Mouse (Mus musculus) bone marrow, adult 2 months (tissue): ENCODE data around the gene Egfl7.

Experiments used
- CTCF ChIP-seq: fragments of 200-500 bp; IDR thresholded peaks from 2 replicates; pipeline ENCODE4 v1.5.1; 2011; ENCODE audit warnings: low read length, control low read depth; ENCODE audit not compliant: control insufficient read depth, insufficient read depth
- POLR2A ChIP-seq: fragments of 200-500 bp; IDR thresholded peaks from 2 replicates; pipeline ENCODE4 v1.6.1; 2011; ENCODE audit warnings: low read depth, mild to moderate bottlenecking, control low read depth, low read length, borderline replicate concordance; ENCODE audit not compliant: control insufficient read depth

DNA sequence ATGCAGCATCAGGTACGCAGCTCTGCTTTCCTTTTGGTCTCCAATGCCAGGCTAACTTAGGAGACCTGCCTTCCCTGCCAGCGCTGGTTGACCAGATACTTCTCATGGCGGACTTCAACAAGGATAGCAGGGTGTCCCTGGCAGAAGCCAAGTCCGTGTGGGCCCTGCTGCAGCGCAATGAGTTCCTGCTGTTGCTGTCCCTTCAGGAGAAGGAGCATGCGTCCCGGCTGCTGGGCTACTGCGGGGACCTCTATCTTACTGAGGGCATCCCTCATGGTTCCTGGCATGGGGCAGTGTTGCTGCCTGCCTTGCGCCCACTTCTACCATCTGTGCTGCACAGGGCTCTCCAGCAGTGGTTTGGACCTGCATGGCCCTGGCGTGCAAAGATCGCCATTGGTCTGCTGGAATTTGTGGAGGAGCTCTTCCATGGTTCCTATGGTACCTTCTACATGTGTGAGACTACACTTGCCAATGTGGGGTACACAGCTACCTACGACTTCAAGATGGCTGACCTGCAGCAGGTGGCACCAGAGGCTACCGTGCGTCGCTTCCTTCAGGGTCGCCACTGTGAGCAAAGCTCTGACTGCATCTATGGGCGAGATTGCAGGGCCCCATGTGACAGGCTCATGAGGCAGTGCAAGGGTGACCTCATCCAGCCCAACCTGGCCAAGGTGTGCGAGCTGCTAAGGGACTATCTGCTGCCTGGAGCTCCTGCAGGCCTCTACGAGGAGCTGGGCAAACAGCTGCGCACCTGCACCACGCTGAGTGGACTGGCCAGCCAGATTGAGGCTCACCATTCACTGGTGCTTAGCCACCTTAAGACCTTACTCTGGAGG, 55.9 kb downstream of the Egfl7 start:
- no peak for TF ChIP-seq CTCF
- TF ChIP-seq POLR2A, result no peak
